Mouse (Mus musculus) testis, adult 10 weeks (tissue): ENCODE measurements around the gene Supt7l. TPM values are rescaled to one million over a fixed set of nuclear protein-coding genes. Genes with fewer than 3 reads are reported as not detected.

Source experiments
- polyA plus RNA-seq: library from polyadenylated mRNA; stranded (reverse); fragments of 350-450 nt; fragmentation: Illumina TruSeq; extraction: RNeasy Lipid Tissue Mini Kit (QIAGEN cat#74804); gene quantifications from one replicate; pipeline ENCODE4 v1.2.3, GENCODE M21; 2014; ENCODE audit warnings: low read depth, low replicate concordance

Gene Supt7l
- 6.7 TPM for polyA plus RNA-seq

GRCm38 (mm10) chr5:31527707-31528106 is at the start of gene Supt7l:
Supt7l (minus strand) TSS chr5:31527807.

GRCm38 (mm10) chr5:31526354-31527116 is 1.1 kb downstream of the Supt7l start, which contains the start of gene Slc4a1ap:
Slc4a1ap (plus strand) TSS chr5:31526995.

GRCm38 (mm10) chr5:31494513-31495297 is 32.9 kb downstream of the Supt7l start, which contains the start of gene Gpn1:
Gpn1 (plus strand) TSS chr5:31494741.

GRCm38 (mm10) chr5:31485440-31485839 is 42.2 kb downstream of the Supt7l start, which contains the start of gene 4930548H24Rik:
4930548H24Rik (plus strand) TSS chr5:31485740.

Other genes with a start within 250 kb of the Supt7l start
- gene Ift172, start 236.7 kb downstream of the Supt7l start, polyA plus RNA-seq, result 165 TPM
- gene Fndc4, start 231.7 kb downstream of the Supt7l start, polyA plus RNA-seq, result 1.2 TPM
- 0.48 TPM for gene Gckr, start 230.4 kb downstream of the Supt7l start, polyA plus RNA-seq
- gene Zfp512, start 75.4 kb downstream of the Supt7l start, polyA plus RNA-seq, result 14.6 TPM
- gene 4930548H24Rik, start 42.1 kb downstream of the Supt7l start, polyA plus RNA-seq, result 17.4 TPM
- 21.5 TPM for gene Gpn1, start 33.1 kb downstream of the Supt7l start, polyA plus RNA-seq
- gene Slc4a1ap, start 812 bp downstream of the Supt7l start, polyA plus RNA-seq, result 56.1 TPM
- 53.8 TPM for gene Mrpl33, start 69.1 kb upstream of the Supt7l start, polyA plus RNA-seq
- 13.9 TPM for gene Rbks, start 169.8 kb upstream of the Supt7l start, polyA plus RNA-seq
- gene Babam2, start 169.9 kb upstream of the Supt7l start, polyA plus RNA-seq, result 53.3 TPM